ENCODE assay signal across 8 mouse cellular contexts in the genomic region with DNA sequence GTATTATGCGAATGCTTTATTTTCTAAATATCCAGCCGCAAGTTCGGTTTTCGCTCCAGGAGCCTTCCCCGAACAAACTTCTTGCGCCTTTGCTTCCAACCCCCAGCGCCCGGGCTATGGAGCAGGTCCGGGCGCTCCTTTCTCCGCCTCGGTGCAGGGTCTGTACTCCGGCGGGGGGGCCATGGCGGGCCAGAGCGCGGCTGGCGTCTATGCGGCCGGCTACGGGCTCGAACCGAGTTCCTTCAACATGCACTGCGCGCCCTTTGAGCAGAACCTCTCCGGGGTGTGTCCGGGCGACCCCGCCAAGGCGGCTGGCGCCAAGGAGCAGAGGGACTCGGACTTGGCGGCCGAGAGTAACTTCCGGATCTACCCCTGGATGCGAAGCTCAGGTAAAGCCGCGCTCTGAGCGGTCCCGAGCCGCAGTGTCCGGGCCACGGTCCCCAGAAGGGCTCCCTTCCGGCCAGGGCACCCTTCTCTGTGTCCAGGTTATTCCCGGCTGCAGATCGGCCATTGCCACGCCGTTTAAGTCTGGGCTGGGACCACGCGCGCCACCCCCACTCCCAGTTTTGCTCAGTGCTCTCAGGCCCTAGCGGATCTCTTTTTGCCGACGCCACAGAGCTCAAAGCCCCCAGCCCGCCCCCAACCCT. TPM values are rescaled to one million over a fixed set of nuclear protein-coding genes. Genes with fewer than 3 reads are reported as not detected.
DNase-seq lines count a peak whose midpoint lies in the region; ATAC-seq and TF ChIP-seq lines count a peak whose summit lies in the region.

No protein-coding gene starts in this region.

- WGBS in lung, adult 2 months: 3% methylated on average over 55 of the region's 55 CpGs
- WGBS in embryonic facial prominence, embryonic 10.5 days: under 1% methylated on average over 55 of the region's 55 CpGs
- WGBS in midbrain, embryonic 13.5 days: 1% methylated on average over 55 of the region's 55 CpGs

- no peak for ATAC-seq in midbrain, embryonic 13.5 days

- peak overlapping the region; percentile 41 for H3K4me3 ChIP-seq in lung, adult 2 months (replicated peaks; ENCODE audit: extremely low read depth, low read depth, low read length)
- H3K4me3 ChIP-seq in embryonic facial prominence, embryonic 10.5 days: peak overlapping the region; percentile 39
- no peak overlapping the region; the same call in 1 of the 2 replicates for H3K4me3 ChIP-seq in midbrain, embryonic 13.5 days (replicated peaks)

- no peak for TF ChIP-seq CTCF in lung, adult 2 months (IDR thresholded peaks at IDR 0.05; ENCODE audit: insufficient read depth, low read length)

- H3K4me1 ChIP-seq in lung, adult 2 months (ENCODE audit: control insufficient read depth, insufficient read depth, low read length): 0 out of 2 replicates have a peak, but pooled peaks cover 2% of the 10 kb centered on the region
- peaks cover 20% of the 10 kb centered on the region for H3K4me1 ChIP-seq in embryonic facial prominence, embryonic 10.5 days
- peaks cover 13% of the 10 kb centered on the region; the same call in 1 of the 2 replicates for H3K4me1 ChIP-seq in midbrain, embryonic 13.5 days (replicated peaks)

- no peaks in the 10 kb centered on the region for H3K9me3 ChIP-seq in embryonic facial prominence, embryonic 10.5 days
- H3K9me3 ChIP-seq in midbrain, embryonic 13.5 days: no peaks in the 10 kb centered on the region

- no peak overlapping the region for H3K9ac ChIP-seq in midbrain, embryonic 13.5 days (replicated peaks)

- no peak for DNase-seq in lung, adult 2 months
- DNase-seq in lung, postnatal 25 days (ENCODE audit: low spot score): no peak
- no peak for DNase-seq in embryonic facial prominence, embryonic 10.5 days (ENCODE audit: low spot score)
- peak; percentile 74 for DNase-seq in kidney, adult 11 months
- DNase-seq in cerebellum, adult 11-12 months: no peak
- DNase-seq in thymus, postnatal 25 days: no peak
- DNase-seq in T-cell, adult 2 months (ENCODE audit: low spot score): no peak

- peaks cover 100% of the 10 kb centered on the region for H3K27me3 ChIP-seq in embryonic facial prominence, embryonic 10.5 days (replicated peaks; ENCODE audit: low read depth, poor library complexity, severe bottlenecking)
- H3K27me3 ChIP-seq in midbrain, embryonic 13.5 days: peaks cover 98% of the 10 kb centered on the region

- H3K4me2 ChIP-seq in midbrain, embryonic 13.5 days (replicated peaks): peak overlapping the region; percentile 19; the same call in 1 of the 2 replicates

- TF ChIP-seq POLR2A in lung, adult 2 months (IDR thresholded peaks at IDR 0.05; ENCODE audit: borderline replicate concordance, extremely low read depth, low read depth, low read length): no peak

- no peaks in the 10 kb centered on the region for H3K36me3 ChIP-seq in embryonic facial prominence, embryonic 10.5 days (replicated peaks)
- no peaks in the 10 kb centered on the region for H3K36me3 ChIP-seq in midbrain, embryonic 13.5 days

- no peak overlapping the region for H3K27ac ChIP-seq in embryonic facial prominence, embryonic 10.5 days (replicated peaks)
- no peak overlapping the region for H3K27ac ChIP-seq in midbrain, embryonic 13.5 days

RNA-seq across cellular contexts. Expression of a gene that starts 0.4 kb away (rescaled TPM):
- polyA plus RNA-seq in lung, adult 2 months (2012; rRNA removed): 0.52 and 1.1 TPM in 2 replicates
- not detected in 2 replicates for polyA plus RNA-seq in embryonic facial prominence, embryonic 10.5 days (2016; fragmentation: Nextera tagmentation; extraction: Ambion mirVana)
- not detected in 2 replicates for polyA plus RNA-seq in midbrain, embryonic 13.5 days (2015; fragmentation: Nextera tagmentation; extraction: Ambion mirVana)

RNA-seq across cellular contexts. Expression of a gene that starts 5.2 kb away (rescaled TPM):
- polyA plus RNA-seq in lung, adult 2 months (2012; rRNA removed): 0.18 and 0.44 TPM in 2 replicates
- polyA plus RNA-seq in embryonic facial prominence, embryonic 10.5 days (2016; fragmentation: Nextera tagmentation; extraction: Ambion mirVana): not detected in 2 replicates
- polyA plus RNA-seq in midbrain, embryonic 13.5 days (2015; fragmentation: Nextera tagmentation; extraction: Ambion mirVana): not detected in 2 replicates

RNA-seq across cellular contexts. Expression of a gene that starts 5.4 kb away (rescaled TPM):
- 8.1 and 8.2 TPM in 2 replicates for polyA plus RNA-seq in lung, adult 2 months (2012; rRNA removed)
- polyA plus RNA-seq in embryonic facial prominence, embryonic 10.5 days (2016; fragmentation: Nextera tagmentation; extraction: Ambion mirVana): 0.15 TPM in 1 of 2 replicates, not detected in the other
- polyA plus RNA-seq in midbrain, embryonic 13.5 days (2015; fragmentation: Nextera tagmentation; extraction: Ambion mirVana): not detected in 2 replicates

RNA-seq across cellular contexts. Expression of a gene that starts 15.6 kb away (rescaled TPM):
- 0.14 TPM in 1 of 2 replicates, not detected in the other for polyA plus RNA-seq in lung, adult 2 months (2012; rRNA removed)
- polyA plus RNA-seq in embryonic facial prominence, embryonic 10.5 days (2016; fragmentation: Nextera tagmentation; extraction: Ambion mirVana): not detected in 2 replicates
- polyA plus RNA-seq in midbrain, embryonic 13.5 days (2015; fragmentation: Nextera tagmentation; extraction: Ambion mirVana): not detected in 2 replicates

RNA-seq across cellular contexts. Expression of a gene that starts 16.3 kb away (rescaled TPM):
- polyA plus RNA-seq in lung, adult 2 months (2012; rRNA removed): 12.1 and 15.6 TPM in 2 replicates
- 0.07 and 0.28 TPM in 2 replicates for polyA plus RNA-seq in embryonic facial prominence, embryonic 10.5 days (2016; fragmentation: Nextera tagmentation; extraction: Ambion mirVana)
- 0.08 TPM in 1 of 2 replicates, not detected in the other for polyA plus RNA-seq in midbrain, embryonic 13.5 days (2015; fragmentation: Nextera tagmentation; extraction: Ambion mirVana)
